Mouse (Mus musculus): Measurements from ENCODE around the gene Pgam1. TPM values are rescaled to one million over a fixed set of nuclear protein-coding genes. Genes with fewer than 3 reads are reported as not detected.
"Not testable (repeated sequence)": the region's sequence is repeated elsewhere in the genome, so short reads cannot be mapped to it uniquely, and the experiment has no call there.

The Pgam1 gene
- 211 and 297 TPM in 2 replicates for polyA plus RNA-seq (2012; rRNA removed)

GRCm38 (mm10) chr19:41911178-41912073, at the start of gene Pgam1:
Gene Pgam1 (plus strand): TSS chr19:41911923.
- DNase-seq (ENCODE audit: low read depth, low spot score), result peak; percentile 89
- WGBS, result 2% methylated on average over 54 of the region's 54 CpGs

GRCm38 (mm10) chr19:41866707-41867106, 45.0 kb upstream of the Pgam1 start:
- WGBS, result 65% methylated on average over 8 of the region's 8 CpGs
- no peak for DNase-seq (ENCODE audit: low read depth, low spot score)

GRCm38 (mm10) chr19:41869296-41869695, 42.4 kb upstream of the Pgam1 start:
- 94% methylated on average over 5 of the region's 5 CpGs for WGBS

GRCm38 (mm10) chr19:41869946-41870345, 41.8 kb upstream of the Pgam1 start:
- not testable (repeated sequence) for DNase-seq (ENCODE audit: low read depth, low spot score)
- 66% methylated on average over 5 of the region's 5 CpGs for WGBS

More at GRCm38 (mm10) chr19:41869296-41869695, 42.4 kb upstream of the Pgam1 start:
- no peak for DNase-seq (ENCODE audit: low read depth, low spot score)

GRCm38 (mm10) chr19:41872285-41872684, 39.4 kb upstream of the Pgam1 start:
- WGBS, result 87% methylated on average over 2 of the region's 2 CpGs
- no peak for DNase-seq (ENCODE audit: low read depth, low spot score)

GRCm38 (mm10) chr19:41874356-41874755, 37.4 kb upstream of the Pgam1 start:
- no peak for DNase-seq (ENCODE audit: low read depth, low spot score)
- WGBS, result 92% methylated on average over 14 of the region's 14 CpGs

GRCm38 (mm10) chr19:41881842-41882241, 29.9 kb upstream of the Pgam1 start:
- 97% methylated on average over 4 of the region's 4 CpGs for WGBS
- no peak for DNase-seq (ENCODE audit: low read depth, low spot score)

GRCm38 (mm10) chr19:41883882-41884281, 27.8 kb upstream of the Pgam1 start:
- DNase-seq (ENCODE audit: low read depth, low spot score), result no peak
- 88% methylated on average over 9 of the region's 9 CpGs for WGBS

- no peak for DNase-seq (ENCODE audit: low read depth, low spot score)
Measured at GRCm38 (mm10) chr19:41888191-41888590, 23.5 kb upstream of the Pgam1 start.

GRCm38 (mm10) chr19:41894959-41895358, 16.8 kb upstream of the Pgam1 start:
- WGBS, result 18% methylated on average over 7 of the region's 7 CpGs
- no peak for DNase-seq (ENCODE audit: low read depth, low spot score)

GRCm38 (mm10) chr19:41895460-41896318, 16.0 kb upstream of the Pgam1 start, which contains the start of gene Rrp12:
Gene Rrp12 (minus strand): TSS chr19:41896173.
- WGBS, result under 1% methylated on average over 46 of the region's 46 CpGs
- DNase-seq (ENCODE audit: low read depth, low spot score), result peak; percentile 95

- 11% methylated on average over 18 of the region's 18 CpGs for WGBS
- no peak for DNase-seq (ENCODE audit: low read depth, low spot score)
Measured at GRCm38 (mm10) chr19:41896319-41896711, 15.4 kb upstream of the Pgam1 start.

GRCm38 (mm10) chr19:41898860-41899259, 12.9 kb upstream of the Pgam1 start:
- WGBS, result 44% methylated on average over 4 of the region's 4 CpGs
- no peak for DNase-seq (ENCODE audit: low read depth, low spot score)

GRCm38 (mm10) chr19:41900495-41901090, 11.1 kb upstream of the Pgam1 start:
- WGBS, result 79% methylated on average over 8 of the region's 8 CpGs
- DNase-seq (ENCODE audit: low read depth, low spot score), result no peak

- 40% methylated on average over 2 of the region's 2 CpGs for WGBS
- DNase-seq (ENCODE audit: low read depth, low spot score), result no peak
Measured at GRCm38 (mm10) chr19:41901696-41902095, 10.0 kb upstream of the Pgam1 start.

GRCm38 (mm10) chr19:41902848-41903593, 8.7 kb upstream of the Pgam1 start:
- 80% methylated on average over 10 of the region's 10 CpGs for WGBS
- DNase-seq (ENCODE audit: low read depth, low spot score), result no peak

GRCm38 (mm10) chr19:41905246-41905645, 6.5 kb upstream of the Pgam1 start:
- no peak for DNase-seq (ENCODE audit: low read depth, low spot score)
- 94% methylated on average over 2 of the region's 2 CpGs for WGBS

GRCm38 (mm10) chr19:41906311-41907078, 5.2 kb upstream of the Pgam1 start:
- DNase-seq (ENCODE audit: low read depth, low spot score), result no peak
- 56% methylated on average over 6 of the region's 6 CpGs for WGBS
